Mouse (Mus musculus) right cerebral cortex, postnatal 25 days (tissue): ENCODE results near the gene Atp5k.
A peak's percentile ranks its signal among the peaks of the same experiment; 100 is the strongest.

ENCODE experiments used
- DNase-seq: peaks from one replicate; pipeline ENCODE4 v3.0.0; 2022

The Atp5k gene

DNA sequence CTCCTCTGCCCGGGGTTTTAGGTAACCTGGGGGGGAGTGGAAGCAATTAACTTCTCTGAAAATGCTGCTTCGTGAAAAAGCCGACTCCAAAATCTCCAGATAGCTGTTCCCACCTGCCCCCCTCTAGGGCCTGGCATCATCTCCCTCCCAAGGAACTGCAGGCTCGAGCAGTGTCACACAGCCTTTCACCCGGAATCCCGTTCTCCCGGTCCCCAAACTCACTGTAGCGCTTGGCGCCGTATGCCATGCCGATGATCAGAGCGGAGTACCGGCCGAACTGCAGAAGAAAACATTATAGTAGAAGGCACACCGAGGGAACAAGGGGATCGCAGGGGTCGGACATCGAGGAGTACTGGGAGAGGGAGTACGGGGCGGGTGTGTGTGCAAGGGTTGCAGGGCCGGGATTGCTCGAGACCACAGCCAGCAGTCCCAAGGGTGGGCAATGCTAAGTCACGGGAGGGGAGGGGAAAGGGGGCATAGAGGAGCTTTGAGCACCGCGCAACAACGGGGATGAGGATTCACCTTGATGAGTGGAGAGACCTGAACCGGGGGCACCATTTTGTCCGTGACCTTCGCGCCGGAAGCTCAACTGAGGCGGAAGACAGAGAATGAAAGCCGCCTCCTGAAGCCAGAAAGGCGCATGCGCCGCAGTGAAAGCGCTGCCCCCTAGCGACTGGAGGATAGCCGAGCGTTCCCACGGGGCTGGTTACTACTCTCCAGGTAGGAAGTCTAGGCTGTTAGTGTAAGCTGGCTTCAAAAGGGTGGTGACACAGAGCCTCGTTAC is at the start of gene Atp5k:
Atp5k (minus strand) TSS at position 645 of the 784 bp plus-strand sequence.
- DNase-seq = peak; percentile 91

DNA sequence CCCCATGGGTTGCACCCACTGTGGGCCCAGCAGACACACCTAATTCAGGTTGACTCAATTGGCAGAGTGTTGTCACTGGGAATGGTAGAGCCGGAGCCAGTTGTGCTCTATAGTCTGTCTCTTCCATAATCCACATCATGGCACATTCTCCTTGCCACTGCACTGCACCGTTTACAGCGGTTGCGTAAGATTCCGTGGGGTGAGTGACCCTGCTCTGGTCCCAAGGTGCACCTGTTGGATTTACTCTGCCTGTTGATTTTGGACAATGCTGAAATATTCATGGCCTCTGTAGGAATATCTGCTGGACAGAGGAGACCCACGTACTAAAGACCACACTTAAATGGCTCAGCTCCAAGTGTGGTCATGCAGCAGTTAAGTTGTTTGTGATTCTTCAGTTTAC is 48.8 kb upstream of the Atp5k start:
- no peak for DNase-seq

DNA sequence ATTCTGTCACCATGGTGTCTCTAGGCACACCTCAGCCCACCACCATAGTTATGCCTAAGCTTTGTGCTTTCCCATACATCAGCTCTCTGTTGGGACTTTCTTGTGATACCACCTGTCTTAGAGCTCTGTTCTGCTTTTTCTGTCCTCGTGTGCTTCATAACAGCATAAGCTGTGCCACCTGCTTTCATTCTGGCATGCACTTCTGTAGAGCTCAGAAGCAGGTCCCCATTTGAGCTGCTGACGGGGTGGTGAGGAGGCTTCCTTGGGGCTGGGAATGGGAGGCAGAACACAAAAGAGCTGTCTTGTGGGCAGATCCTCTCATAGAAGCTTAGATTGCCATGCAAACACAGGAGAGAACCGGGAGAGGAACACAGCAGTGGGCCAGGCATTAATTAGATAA is 41.7 kb upstream of the Atp5k start:
- DNase-seq = peak; percentile 22

DNA sequence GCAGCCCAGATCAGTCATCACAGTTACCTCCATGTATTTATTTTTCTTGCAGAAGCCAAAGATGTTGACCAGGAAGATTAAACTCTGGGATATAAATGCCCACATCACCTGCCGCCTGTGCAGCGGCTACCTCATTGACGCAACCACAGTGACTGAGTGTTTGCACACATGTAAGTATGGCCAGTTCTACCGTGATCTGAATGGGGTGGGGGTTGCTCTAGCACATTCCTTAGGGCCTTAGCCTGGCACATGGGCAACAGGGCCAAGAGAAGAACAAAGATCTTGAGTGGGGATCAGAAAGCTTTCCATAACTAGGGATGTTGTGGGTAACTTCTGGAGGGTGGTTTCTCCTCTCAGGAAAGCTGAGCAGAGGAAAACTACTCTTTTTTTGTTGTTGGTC is 39.5 kb upstream of the Atp5k start:
- no peak for DNase-seq

DNA sequence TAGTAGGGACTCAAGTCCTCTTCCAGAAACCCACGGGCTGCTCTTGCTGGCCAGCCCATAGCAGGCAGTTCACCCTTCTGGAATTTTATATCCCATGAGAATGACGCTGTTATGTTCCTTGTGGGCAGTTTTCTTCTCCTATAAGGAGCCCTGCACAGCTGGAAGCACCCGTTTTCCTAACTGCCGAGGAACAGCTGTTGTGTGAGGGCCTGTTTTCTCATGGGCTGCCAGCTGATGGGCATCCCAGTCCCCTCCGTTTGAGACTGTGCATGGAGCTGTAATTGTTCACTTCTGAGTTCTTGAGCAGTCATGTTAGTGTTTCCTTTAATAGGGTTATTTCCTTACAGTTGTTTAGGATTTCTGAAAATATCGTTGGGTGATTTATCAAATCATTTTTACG is 35.4 kb upstream of the Atp5k start:
- DNase-seq = no peak

DNA sequence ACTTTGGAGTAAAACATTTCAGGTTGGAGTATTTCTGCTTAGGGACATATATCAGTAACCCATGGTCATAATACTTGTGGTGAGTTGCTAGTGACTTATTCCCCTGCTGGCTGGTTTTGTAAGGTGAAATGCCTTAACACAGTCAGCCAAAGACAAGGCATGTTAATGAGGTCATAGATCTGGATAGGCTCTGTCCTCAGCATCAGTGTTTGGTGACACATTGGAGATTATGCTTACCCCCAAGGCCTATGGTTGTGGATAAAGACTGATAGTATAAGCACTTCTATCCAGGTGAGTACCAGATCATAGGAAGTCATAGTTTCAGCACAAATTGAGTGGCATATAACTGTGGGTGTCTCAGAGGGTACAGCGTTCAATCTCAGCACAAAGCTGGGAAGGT is 32.4 kb upstream of the Atp5k start:
- DNase-seq = no peak

DNA sequence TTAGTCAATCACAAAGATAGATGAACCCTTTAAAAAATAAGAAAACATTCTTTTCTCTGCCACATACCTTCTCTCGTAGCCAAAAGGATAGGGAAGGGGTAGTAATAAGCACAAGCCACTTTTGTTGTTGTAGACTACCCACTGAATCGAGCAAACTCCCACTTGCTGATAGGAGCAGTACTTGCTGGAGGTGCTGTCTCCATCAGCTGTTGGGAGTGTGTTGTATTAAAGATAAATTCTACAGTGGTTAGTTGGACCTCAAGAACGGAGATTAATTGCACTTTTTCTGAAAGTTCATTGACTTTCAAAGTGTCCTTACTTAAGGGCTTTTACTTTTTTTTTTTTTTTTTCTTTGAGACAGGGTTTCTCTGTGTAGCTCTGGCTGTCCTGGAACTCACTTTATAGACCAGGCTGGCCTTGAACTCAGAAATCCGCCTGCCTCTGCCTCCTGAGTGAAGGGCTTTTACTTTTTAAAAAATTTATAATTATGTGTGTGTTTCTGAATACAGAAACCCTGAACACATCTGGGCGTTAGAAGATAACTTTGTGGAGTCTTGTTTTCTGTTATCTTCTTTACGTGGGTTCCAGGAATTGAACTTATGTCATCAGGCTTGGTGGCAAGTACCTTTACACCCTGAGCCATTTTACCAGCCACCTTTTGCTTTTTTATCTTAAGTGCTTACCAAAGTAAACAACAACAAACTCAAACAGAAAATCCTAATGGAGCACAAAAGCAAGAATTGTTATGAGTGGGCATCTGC is 31.1 kb upstream of the Atp5k start:
- no peak for DNase-seq

DNA sequence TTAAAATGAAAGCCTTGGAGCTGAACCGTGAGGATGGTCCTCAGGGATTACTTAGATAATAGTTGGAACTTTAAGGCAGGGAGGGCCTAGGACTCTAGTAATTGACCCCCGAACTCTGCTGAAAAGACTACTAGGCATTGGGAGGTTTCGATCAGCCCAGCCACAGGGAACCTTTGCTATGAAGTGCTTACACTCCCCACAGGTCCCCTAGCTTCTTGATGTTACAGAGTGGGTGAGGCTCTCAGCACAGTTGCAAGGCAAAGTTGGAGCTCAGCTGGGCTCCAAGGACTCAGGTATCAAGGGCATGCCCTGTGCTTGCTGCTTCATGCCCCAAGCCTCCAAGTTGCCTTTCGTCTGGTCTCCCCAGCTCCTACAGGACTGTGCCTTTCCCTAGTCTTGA is 28.2 kb upstream of the Atp5k start:
- DNase-seq = no peak

DNA sequence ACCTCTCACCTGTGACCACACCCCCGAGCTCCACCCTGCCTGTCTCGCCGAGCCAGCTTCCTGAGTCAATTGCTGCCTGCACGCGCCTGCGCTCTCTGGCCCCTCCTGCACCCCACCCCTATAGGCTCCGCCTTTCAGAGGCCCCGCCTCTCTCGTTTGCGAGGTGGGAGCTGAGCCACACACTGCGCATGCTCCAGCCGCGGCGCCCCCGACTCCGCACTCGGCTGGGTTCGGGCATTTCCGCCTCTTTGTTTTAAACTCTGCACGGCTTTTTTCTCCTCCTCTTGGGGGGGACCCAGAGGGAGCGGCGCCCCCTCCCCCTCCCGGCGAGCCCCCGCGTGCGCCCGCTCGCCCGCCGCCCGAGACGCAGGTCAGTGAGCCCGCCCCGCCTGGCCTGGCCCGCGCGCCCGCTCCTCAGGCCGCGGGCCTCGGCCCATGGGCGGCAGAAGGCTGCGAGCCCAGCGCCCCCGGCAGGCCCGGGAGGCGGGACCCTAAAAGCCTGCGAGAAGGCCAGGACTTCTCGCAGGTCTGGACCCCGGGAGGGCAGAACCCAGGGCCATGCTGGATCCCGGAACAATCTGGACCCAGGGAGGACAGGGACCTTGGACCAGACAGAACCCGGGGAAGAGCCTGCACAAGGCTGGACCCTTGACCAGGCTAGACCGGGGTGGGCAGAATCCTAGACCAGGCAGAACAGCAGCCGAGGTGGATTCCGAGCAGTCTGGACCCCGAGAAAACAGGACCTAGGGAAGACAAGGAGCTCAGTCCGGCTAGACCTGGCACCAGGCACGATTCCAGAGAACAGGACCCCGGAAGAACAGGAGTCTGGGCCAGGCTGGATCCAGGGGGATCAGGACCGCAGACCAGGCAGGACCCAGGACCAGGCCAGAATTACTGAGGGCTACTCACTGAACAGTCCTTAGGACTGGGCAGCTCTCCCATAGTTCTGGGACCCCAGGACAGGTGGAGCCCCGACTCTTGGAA is 27.1 kb upstream of the Atp5k start, which contains the start of gene Pcgf3:
Pcgf3 (plus strand) TSS at position 151 of the 984 bp plus-strand sequence.
- peak; percentile 96 for DNase-seq

DNA sequence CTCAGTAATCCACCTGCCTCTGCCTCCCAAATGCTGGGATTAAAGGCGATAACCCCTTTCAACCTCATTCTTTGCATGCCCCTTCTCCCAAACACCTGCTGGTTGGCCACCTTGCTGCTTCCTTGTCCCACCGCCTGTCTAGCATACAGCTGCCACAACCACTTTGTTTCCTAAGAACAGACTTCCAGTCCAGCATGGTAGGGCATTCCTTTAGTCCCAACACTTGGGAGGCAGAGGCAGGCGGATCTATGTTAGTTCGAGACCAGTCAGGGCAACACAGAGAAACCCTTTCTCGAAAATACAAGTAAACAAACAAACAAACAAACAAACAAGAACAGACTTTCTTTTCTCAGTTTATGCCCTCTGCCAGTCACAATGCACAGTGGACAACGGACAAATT is 26.2 kb upstream of the Atp5k start:
- DNase-seq = no peak

DNA sequence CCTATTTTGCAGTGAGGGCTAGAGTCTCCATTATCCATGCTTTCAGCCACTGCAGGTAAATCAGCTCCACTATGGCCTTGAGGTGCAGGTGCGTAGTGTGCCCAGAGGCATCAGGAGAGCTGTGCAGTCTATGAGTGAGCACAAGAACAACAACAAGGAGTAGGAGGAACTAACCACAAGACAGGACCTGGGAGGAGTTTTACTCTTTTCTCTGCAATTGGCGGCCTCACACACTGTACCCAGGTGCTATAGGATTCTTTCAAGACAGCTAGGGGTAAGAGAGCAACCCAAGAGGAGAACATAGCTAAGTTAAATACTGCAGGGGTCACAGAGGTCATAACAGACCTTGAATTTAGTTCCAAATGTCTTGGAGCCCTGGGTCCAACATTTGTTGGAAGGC is 24.5 kb upstream of the Atp5k start:
- DNase-seq = no peak

DNA sequence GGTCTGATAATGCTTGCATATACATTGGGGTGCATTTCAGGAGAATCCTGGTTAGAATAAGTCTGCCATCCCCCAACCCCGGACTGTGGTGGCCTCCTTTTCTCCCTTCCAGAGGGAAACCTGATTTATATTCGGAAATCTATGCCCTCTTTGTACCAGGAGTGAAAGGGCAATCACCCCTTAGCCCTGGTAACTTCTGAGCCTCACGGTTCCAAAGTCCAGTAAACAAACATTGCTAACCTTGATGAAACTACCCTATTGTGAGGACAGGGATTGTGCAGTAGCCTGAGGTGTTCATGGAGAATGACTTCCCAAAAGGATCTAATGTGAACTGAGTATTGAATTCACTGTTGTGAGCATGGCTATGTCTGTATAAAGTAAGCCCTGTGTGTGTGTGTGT is 19.8 kb upstream of the Atp5k start:
- no peak for DNase-seq

DNA sequence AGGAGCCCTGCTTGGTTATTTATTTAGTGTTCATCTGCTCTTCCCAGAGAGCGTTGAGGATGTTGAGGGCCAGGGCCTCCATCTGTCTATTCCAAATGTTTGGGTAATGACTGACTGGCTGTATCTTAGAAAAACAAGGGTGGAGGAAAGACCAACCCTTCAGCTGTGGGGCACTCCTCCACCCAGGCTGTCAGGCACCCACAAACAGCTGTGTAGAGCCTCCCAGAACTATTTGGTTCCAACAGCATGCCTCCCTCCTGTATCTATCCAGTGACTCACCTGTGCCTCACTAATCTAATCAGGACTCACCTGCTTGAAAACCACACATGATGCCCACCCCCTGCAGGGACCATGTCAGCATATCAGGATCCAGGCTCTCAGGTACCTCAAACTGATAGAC is 18.2 kb upstream of the Atp5k start:
- no peak for DNase-seq

DNA sequence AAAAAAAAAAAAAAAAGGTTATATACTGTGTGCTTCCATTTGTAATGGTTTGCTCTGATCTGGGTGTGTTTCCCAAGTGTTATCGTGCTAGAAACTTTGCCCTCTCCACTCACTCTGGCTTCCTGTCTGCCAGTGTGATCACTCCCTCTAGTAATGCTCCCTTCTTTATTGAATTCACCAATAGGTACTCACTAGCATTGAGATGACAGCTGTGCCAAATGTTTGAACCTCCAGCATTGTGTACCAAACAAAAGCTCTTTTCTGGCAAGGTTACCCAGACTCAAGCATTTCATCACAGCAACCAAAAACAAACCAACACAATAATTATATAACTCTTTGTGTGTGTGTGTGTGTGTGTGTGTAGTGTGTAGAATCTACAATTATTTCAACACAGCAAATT is 17.4 kb upstream of the Atp5k start:
- no peak for DNase-seq

DNA sequence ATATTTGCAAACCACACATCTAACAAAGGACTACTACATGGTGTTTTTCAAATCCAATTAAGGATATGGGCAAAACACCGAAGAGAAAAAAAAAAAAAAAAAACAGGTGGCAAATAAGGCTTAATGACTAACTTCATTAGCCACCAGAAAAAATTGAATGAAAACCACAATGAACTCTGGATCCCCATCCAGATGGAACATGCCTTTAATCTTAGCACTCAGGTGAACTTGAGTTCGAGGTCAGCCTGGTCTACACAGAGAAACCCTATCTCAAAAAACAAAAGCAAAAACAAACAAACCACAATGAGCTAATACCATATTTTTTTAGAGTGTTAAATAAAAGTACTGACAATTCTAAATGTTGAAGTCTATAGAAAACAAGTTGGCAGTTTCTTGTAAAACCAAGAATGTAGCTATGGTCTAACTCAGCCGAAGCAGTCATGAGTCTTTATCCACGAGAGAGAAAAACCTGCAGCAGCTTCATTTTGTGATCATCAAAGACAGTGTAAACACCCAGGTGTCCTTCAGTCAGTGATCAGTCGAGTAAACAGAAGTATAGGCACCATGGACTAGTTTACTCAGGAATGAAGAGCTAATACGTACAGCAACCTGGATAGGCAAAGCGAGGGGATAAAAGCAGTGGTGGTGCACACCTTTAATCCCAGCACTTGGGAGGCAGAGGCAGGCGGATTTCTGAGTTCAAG is 16.7 kb upstream of the Atp5k start:
- DNase-seq = no peak

DNA sequence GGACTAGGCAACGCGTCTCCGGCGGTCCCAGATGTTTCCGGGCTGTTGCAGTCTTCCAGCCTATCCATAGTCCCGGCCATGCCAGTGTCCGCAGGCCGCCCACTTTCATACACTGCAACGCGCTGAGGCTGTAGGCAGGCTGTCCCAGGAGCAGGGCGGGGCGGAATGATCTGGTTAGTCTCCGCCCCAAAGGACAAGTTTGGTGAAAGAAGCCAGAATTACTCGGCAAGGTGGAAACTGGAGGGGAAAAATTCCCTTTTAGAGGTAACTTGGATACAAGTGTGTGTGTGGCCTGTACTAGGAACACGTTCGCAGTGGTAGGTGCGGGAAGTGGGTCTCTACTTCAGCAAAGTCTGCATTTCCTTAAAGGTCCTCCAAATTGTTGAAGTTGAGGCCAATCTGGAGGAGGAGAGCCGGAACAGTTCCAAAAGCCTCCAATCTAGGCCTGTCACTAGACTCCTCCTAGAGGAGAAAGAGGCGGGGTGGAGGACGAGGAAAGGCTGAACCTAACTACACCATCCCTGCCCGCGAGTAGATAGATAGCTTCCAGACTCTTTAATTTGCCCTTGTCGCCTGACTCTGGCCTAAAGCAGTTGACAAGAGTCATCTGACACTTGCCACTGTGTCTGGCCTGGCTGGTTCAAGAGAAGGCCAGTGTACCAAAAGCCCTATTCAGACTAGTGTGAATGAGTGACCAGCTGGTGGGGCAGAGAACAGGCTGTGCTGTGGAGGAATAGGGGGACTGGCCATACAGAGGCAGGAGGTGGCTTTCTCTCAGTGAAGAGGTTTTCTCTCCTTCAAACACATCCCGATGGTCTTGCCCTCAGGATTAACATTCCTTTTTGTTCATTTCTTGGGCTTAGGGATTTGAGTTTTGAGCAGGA is 14.8 kb upstream of the Atp5k start, which contains the start of gene Mfsd7a:
Mfsd7a (minus strand) TSS at position 107 of the 884 bp plus-strand sequence.
- DNase-seq = no peak

DNA sequence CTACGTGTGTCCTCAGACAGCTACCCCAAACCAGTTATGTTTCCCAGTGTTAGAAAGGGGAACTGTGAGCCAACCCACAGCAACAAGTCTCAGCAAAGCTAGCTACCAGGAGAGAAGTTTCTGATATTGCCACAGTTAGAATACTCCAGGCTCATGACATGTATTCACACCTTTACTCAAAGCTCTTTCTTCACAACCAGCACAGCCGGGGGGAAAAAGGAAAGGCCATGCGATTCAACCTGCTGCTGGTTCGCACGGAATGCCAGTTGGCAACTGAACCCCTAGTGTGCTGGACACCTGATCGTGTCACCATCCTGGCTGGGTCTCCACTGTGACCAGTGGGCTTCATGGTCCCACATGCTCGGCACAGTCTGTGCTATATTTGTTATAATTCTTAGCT is 13.6 kb upstream of the Atp5k start:
- DNase-seq = no peak

DNA sequence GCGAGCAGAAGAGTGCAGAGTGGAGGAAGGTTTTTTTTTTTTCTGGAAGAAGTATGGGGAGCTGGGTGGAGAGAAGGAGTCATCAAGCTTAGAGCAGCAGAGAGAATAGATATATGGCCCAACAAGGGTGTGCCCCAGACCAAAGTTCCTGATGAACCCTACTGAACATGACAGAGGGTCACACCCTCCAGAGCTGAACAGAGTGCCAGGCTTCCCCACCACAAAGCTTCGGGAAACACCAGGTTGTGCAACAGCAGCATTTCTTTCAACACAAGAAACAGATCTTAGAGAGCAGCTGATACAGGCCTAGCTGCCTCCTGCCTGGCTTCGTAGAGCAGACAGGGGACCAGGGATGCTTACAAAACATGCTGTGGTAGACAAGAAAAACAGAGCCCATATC is 12.7 kb upstream of the Atp5k start:
- DNase-seq = no peak

DNA sequence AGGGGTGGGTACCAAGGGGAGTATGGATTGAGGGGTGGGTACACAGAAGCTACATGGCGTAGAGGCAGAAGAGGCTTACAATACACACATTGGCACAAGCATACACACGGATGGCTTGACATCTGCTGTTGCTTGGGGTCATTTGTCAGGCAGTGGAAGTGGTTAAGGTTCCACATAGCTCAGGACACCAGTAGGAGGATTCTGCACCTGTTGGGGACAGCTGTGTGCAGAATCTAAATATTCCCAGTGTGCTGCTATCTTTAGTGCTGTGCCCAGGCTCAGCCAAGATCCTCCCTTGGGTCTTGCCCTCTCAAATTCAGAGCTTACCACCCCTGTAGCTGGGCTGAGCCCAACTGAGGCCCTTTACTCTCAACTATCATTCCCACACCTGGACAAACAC is 1.9 kb upstream of the Atp5k start:
- DNase-seq = no peak

DNA sequence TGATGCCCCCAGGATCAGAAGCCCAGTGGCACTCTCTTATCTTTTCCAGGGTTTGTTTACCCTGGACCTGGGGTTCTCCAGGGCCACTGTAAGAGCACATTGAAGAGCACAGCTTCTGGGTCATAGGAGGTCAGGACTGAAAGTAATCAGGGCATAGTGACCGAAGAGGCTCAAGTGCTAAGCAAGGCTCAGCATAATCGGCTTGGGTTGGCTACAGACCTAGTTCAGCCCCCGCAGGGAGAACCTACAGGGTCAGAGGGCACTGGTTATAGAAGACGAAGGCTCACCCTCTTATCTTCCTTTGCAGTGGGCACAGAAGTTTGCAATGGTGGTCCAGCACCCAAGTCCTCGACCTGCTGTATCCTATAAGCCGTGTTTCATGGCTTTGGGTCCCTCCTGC is 3.1 kb downstream of the Atp5k start:
- no peak for DNase-seq

DNA sequence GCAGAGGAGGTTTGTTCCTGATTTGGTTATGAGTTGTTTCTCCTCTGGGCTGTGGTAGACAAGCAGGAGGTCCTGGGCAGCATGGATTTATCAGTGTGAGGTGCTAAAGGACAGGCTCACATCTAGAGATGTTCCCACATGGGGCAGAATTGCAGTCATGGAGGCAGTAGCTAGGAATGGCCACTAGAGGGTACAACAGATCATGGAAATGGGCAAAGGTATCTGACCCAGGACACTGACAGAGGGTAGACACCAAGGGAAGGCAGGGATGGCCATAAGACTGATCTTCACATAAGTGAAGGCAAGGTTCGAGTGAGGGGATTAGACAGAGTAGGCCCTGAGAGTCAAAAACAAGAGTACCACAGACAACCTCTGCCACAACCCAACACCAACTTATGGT is 7.1 kb downstream of the Atp5k start:
- DNase-seq = peak; percentile 20
